Mouse (Mus musculus) left cerebral cortex, adult 6 months (tissue): ENCODE measurements around the gene Glud1. TPM values are rescaled to one million over a fixed set of nuclear protein-coding genes. Genes with fewer than 3 reads are reported as not detected.

Source experiments
- long read RNA-seq, 2 experiments: library from polyadenylated mRNA; unstranded; transcript quantifications; one replicate each; pipeline ENCODE4 v2.0.0; 2019 to 2020
- polyA plus RNA-seq: library from polyadenylated mRNA; unstranded; fragments of <200 nt; fragmentation: Nextera tagmentation; gene quantifications from 2 replicates; pipeline ENCODE4 v1.2.3, GENCODE M21; 2021

The Glud1 gene
- 55.7 and 67.9 TPM in 2 replicates for polyA plus RNA-seq
- long read RNA-seq, experiment 1, transcript Glud1-201 (13 exons, 3,390 nt), result major isoform, 861 of 972 reads
- long read RNA-seq, experiment 1, partial matches to known transcripts, result 82 of 972 reads
- long read RNA-seq, experiment 1, other reads (novel, unspliced or antisense), result 29 of 972 reads
- long read RNA-seq, experiment 2, transcript Glud1-201 (13 exons, 3,390 nt), result major isoform, 69 of 161 reads
- long read RNA-seq, experiment 2, partial matches to known transcripts, result 78 of 161 reads
- long read RNA-seq, experiment 2, other reads (novel, unspliced or antisense), result 14 of 161 reads

DNA sequence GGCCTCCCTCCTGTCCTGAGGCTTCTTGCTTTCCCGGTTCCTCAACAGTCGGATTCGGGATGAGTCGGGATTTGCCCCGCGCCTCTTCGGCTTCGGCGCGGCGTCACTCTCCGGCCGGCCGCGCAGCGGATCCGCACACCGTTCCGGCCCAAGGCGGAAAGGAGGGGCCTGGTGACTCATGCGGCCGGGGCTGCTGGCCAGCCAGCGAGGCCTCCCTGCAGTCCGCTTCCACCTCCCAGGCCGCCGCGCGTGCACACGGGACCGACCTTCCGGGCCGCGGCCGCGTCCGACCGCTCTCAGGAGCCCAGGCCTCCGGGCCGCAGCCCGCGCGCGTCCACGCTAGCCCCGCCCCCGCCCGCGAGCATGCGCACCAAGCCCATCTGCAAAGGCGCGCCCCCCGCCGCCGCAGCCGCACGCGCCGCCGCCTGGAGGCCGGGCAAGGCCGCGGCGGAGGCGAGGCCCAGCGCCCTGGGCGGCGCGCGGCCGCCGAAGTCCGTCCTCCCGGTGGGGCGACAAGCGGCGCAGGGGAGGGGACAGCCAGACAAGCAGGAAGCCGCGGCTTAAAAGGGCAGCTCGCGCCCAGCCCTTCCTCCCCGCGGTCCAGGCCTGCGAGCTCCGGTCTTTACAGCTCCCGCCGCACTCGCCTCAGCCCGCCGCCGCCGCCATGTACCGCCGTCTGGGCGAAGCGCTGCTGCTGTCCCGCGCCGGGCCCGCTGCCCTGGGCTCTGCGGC, at the start of gene Glud1, which contains the start of gene Shld2:
Gene Glud1 (plus strand): TSS at position 494 of the 732 bp plus-strand sequence.
Gene Shld2 (minus strand): TSS at position 260 of the 732 bp plus-strand sequence.

DNA sequence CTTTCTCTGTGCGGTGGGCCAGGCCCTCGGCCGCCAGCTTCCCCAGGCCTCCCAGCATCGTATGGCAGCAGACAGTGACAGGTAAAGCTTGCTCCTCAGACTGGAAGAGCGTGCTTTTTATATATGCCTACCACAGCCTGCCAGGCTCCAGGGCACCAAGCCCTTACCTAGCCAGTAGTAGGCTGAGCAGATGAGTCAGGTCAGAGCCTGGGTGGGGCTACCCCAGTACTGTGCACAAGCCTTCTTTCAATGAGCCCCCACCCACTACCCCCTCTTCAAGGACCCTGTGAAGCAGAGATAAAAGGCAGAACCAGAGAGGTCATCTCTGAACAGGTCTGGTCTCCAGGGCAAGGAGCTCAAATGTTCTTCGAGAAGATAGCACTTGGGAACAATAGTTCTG, 44.8 kb downstream of the Glud1 start, which contains the start of gene Fam25c:
Gene Fam25c (minus strand): TSS at position 133 of the 400 bp plus-strand sequence.

GRCm38 (mm10) chr14:34374577-34374976, 64.0 kb downstream of the Glud1 start, which contains the start of gene Sncg:
Sncg (minus strand) TSS chr14:34374789.

GRCm38 (mm10) chr14:34375415-34375904, 64.9 kb downstream of the Glud1 start, which contains the start of gene Mmrn2:
Mmrn2 (plus strand) TSS chr14:34375465.

Other genes with a start within 250 kb of the Glud1 start
- 0.45 and 0.92 TPM in 2 replicates for gene Anxa8, start 224.7 kb upstream of the Glud1 start, polyA plus RNA-seq
- not detected in 2 replicates for gene A630023A22Rik, start 208.0 kb upstream of the Glud1 start, polyA plus RNA-seq
- not detected in 2 replicates for gene Npy4r, start 158.2 kb upstream of the Glud1 start, polyA plus RNA-seq
- gene Gprin2, start 109.1 kb upstream of the Glud1 start, polyA plus RNA-seq, result 0.16 and 0.66 TPM in 2 replicates
- 0.21 and 0.29 TPM in 2 replicates for gene Syt15, start 91.1 kb upstream of the Glud1 start, polyA plus RNA-seq
- gene Shld2, start 234 bp upstream of the Glud1 start, polyA plus RNA-seq, result 5.1 and 8.6 TPM in 2 replicates
- gene Fam25c, start 44.7 kb downstream of the Glud1 start, polyA plus RNA-seq, result 0.50 TPM in 1 of 2 replicates, not detected in the other
- 3.8 and 5.9 TPM in 2 replicates for gene Sncg, start 64.1 kb downstream of the Glud1 start, polyA plus RNA-seq
- 1.1 and 1.2 TPM in 2 replicates for gene Mmrn2, start 64.7 kb downstream of the Glud1 start, polyA plus RNA-seq
- gene Bmpr1a, start 192.6 kb downstream of the Glud1 start, polyA plus RNA-seq, result 5.0 and 8.2 TPM in 2 replicates
- gene 9230112D13Rik, start 212.1 kb downstream of the Glud1 start, polyA plus RNA-seq, result not detected in 2 replicates